Mouse (Mus musculus) lung, embryonic 14.5 days (tissue): Measurements from ENCODE around the gene E2f4. TPM values are rescaled to one million over a fixed set of nuclear protein-coding genes. Genes with fewer than 3 reads are reported as not detected.
A peak's percentile ranks its signal among the peaks of the same experiment; 100 is the strongest.

Experiments
- ATAC-seq: fragments of 200-750 bp; cut with Nextera tagmentation; 2 replicates; pipeline ENCODE4 v1.8.0; 2017; ENCODE audit warnings: mild to moderate bottlenecking, moderate TSS enrichment, moderate library complexity; ENCODE audit not compliant: insufficient read depth
- DNase-seq: peaks from one replicate; pipeline ENCODE4 v3.0.0-alpha.2; 2015
- H3K27ac ChIP-seq: fragments of 300-500 bp; sonication (generic); 2 replicates; pipeline ENCODE4 v1.5.1; 2014; ENCODE audit warnings: low read depth, mild to moderate bottlenecking, moderate library complexity
- H3K27me3 ChIP-seq: fragments of 300-500 bp; sonication (generic); 2 replicates; pipeline ENCODE4 v1.6.1; 2014; ENCODE audit warnings: low read length, control low read depth; ENCODE audit not compliant: insufficient read depth
- H3K36me3 ChIP-seq: fragments of 300-500 bp; sonication (generic); 2 replicates; pipeline ENCODE4 v1.6.1; 2014; ENCODE audit warnings: control low read depth; ENCODE audit not compliant: insufficient read depth
- H3K4me1 ChIP-seq: fragments of 300-500 bp; sonication (generic); 2 replicates; pipeline ENCODE4 v1.6.1; 2014; ENCODE audit warnings: antibody characterized with exemption, control low read depth; ENCODE audit not compliant: insufficient read depth
- H3K4me2 ChIP-seq: fragments of 300-500 bp; sonication (generic); 2 replicates; pipeline ENCODE4 v1.6.1; 2014; ENCODE audit warnings: mild to moderate bottlenecking
- H3K4me3 ChIP-seq: fragments of 300-500 bp; sonication (generic); 2 replicates; pipeline ENCODE4 v1.5.1; 2014; ENCODE audit warnings: low read depth, low read length
- H3K9ac ChIP-seq: fragments of 300-500 bp; sonication (generic); 2 replicates; pipeline ENCODE4 v1.6.1; 2014
- H3K9me3 ChIP-seq: fragments of 300-500 bp; sonication (generic); 2 replicates; pipeline ENCODE4 v1.6.1; 2016; ENCODE audit warnings: low read depth, low read length, control low read depth
- CTCF ChIP-seq: IDR thresholded peaks from 2 replicates; pipeline ENCODE4 v1.5.1; 2016; ENCODE audit warnings: antibody characterized with exemption, low read depth
- WGBS: fragments of 180-500 bp; shearing (Covaris S2); extraction: QIAGEN DNeasy Blood & Tissue Kit; methylation state at CpG from one replicate; pipeline ENCODE4 v1.1.7; 2014; 5-methylcytosine and 5-hydroxymethylcytosine counted together
- polyA plus RNA-seq: library from polyadenylated mRNA; unstranded; fragments of >200 nt; fragmentation: Nextera tagmentation; extraction: Ambion mirVana; gene quantifications from 2 replicates; pipeline ENCODE4 v1.2.1, GENCODE M21; 2014

E2f4 gene
- polyA plus RNA-seq, 1 experiment from 2014 or later, result 112 TPM

DNA sequence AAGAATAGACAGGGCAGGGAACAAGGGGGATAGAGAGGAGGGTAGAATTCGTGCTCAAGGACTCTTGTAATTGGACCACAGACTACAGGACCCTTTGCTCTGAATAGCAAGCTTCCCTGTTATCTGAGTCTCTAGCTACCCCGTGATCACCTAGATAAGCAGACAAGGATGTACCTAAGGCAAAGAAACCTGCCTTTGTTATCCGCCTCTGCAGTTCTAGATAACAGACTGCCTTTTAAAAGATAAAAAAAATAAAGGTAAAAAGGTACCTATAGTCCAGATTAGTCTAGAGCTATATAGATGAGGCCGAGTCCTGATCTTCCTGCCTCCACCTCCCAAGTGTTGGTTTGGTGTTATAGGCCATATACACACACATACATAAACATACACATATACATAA is 45.3 kb downstream of the E2f4 start:
- 57% methylated on average over 4 of the region's 4 CpGs for WGBS
- Histone ChIP-seq H3K4me3 (peak overlapping the region; percentile 10; the same call in 1 of the 2 replicates), H3K9ac (no peak overlapping the region; the same call in none of the 2 replicates), H3K36me3 (peaks cover 39% of the 10 kb centered on the region), H3K4me2 (peak overlapping the region; percentile 90), H3K27me3 (no peaks in the 10 kb centered on the region), H3K9me3 (no peaks in the 10 kb centered on the region), H3K4me1 (peaks cover 45% of the 10 kb centered on the region), H3K27ac (peak overlapping the region; percentile 96)
- no peak for DNase-seq
- TF ChIP-seq CTCF, result no peak
- no peak for ATAC-seq

GRCm38 (mm10) chr8:105343791-105344574 is 46.5 kb downstream of the E2f4 start:
- Histone ChIP-seq H3K9ac (peak overlapping the region; percentile 83), H3K4me3 (peak overlapping the region; percentile 84), H3K4me2 (peak overlapping the region; percentile 90), H3K27me3 (no peaks in the 10 kb centered on the region), H3K27ac (peak overlapping the region; percentile 96), H3K4me1 (peaks cover 45% of the 10 kb centered on the region), H3K36me3 (peaks cover 27% of the 10 kb centered on the region), H3K9me3 (no peaks in the 10 kb centered on the region)
- peak; percentile 75 for DNase-seq
- no peak for ATAC-seq
- 26% methylated on average over 8 of the region's 8 CpGs for WGBS
- TF ChIP-seq CTCF, result no peak

GRCm38 (mm10) chr8:105345061-105345975 is 47.9 kb downstream of the E2f4 start:
- peak overlapping the region; percentile 84 for H3K4me3 ChIP-seq
- DNase-seq (peak; percentile 51), ATAC-seq (no peak)
- H3K36me3 ChIP-seq, result peaks cover 18% of the 10 kb centered on the region
- no peak for TF ChIP-seq CTCF
- peak overlapping the region; percentile 83 for H3K9ac ChIP-seq
- peak overlapping the region; percentile 90 for H3K4me2 ChIP-seq
- H3K27me3 ChIP-seq, result peaks cover 4% of the 10 kb centered on the region; the same call in 1 of the 2 replicates
- H3K4me1 ChIP-seq, result peaks cover 39% of the 10 kb centered on the region
- H3K9me3 ChIP-seq, result no peaks in the 10 kb centered on the region
- peak overlapping the region; percentile 96 for H3K27ac ChIP-seq
- WGBS, result 29% methylated on average over 7 of the region's 7 CpGs

DNA sequence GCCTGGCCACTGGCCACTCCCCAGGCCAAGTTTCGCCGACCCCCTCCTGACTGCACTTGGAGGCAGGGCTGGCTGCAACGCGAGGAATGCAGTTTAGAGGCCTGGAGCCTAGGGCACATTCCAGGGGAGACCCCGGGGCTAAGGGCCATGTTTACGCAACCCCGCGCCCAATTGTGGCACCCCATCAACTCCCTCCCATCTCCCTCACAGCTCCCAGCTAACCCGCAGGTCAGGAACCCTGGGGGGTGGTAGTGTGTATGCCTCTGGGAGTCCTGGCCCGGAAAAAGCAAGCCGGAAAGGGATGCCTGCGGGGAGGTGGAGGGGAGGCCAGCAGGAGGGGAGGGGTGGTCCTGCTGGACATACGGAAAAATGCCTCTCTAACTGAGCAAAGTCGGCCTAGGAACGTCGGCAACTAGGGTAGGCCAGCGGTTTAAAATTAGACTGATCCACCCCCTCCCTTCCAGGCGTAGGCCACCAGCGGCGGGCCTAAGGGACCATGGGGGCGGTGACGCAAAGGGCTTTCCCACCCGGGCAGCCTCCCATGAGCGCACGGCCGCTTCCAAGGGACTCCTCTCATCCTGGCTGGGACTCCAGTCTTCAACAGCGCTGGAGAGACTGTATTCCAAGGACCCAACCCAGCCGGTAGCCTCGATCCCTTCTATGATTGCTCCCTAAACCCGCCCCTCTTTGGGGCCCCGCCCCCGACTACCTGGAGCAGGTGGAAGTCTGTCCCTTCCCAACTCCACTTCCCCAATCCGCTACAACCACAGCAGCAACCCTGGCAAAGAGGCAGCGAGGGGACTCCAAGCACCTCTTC is 49.4 kb downstream of the E2f4 start:
- Histone ChIP-seq H3K27ac (peak overlapping the region; percentile 96), H3K27me3 (peaks cover 4% of the 10 kb centered on the region; the same call in 1 of the 2 replicates), H3K4me2 (peak overlapping the region; percentile 90), H3K36me3 (peaks cover 18% of the 10 kb centered on the region), H3K9me3 (no peaks in the 10 kb centered on the region), H3K4me1 (peaks cover 31% of the 10 kb centered on the region), H3K4me3 (peak overlapping the region; percentile 84), H3K9ac (peak overlapping the region; percentile 83)
- peak; percentile 25 for ATAC-seq
- peak; percentile 85 for DNase-seq
- TF ChIP-seq CTCF, result no peak
- WGBS, result 0% methylated on average over 34 of the region's 34 CpGs

DNA sequence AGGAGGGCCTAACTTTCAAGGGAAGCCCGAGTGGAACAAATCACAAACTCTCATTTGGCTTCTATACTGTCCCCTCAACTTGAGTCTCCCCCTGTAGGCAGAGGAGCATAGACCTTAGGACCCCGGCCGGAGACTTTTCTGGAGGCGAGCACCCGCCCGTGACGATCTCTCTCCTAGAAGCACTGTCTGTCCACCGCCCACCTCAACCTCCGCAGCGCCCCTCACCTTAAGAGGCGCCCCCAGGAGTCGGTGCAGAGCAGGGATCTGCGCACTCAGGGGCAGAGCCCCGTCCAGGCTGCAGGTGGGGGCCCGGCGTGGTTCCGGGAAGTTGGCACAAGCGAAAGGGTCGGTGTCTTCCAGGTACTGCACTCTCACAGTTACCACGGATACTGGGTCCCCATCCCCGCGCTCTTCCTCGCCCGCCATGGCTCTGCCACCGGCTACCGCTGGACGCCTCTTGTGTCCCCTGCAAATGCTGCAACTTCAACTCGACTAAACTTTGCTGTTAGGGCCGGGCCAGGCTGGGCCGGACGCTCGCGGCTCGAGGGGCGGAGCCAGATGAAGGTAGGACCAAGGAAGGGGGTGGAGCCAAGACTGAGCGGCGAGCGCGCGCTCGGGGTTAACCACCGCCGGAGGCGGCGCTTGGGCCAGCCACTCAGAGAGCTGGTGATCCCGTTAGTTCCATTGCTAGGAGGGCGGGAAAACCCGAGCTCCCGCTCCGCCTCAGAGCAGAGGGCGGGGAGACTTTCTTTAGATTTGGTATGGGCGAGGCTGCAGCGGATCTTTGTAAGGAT is 50.2 kb downstream of the E2f4 start, which contains the start of gene Fhod1:
TSS of gene Fhod1 (minus strand) at position 526 of the 794 bp plus-strand sequence.
- TF ChIP-seq CTCF, result peak; percentile 31
- H3K36me3 ChIP-seq, result peaks cover 18% of the 10 kb centered on the region
- H3K9me3 ChIP-seq, result no peaks in the 10 kb centered on the region
- H3K27me3 ChIP-seq, result peaks cover 4% of the 10 kb centered on the region; the same call in 1 of the 2 replicates
- under 1% methylated on average over 53 of the region's 53 CpGs for WGBS
- H3K4me1 ChIP-seq, result peaks cover 29% of the 10 kb centered on the region
- DNase-seq (peak; percentile 100), ATAC-seq (peak; percentile 86)
- H3K4me2 ChIP-seq, result peak within 1 kb of the TSS; percentile 90
- peak within 1 kb of the TSS; percentile 83 for H3K9ac ChIP-seq
- peak within 1 kb of the TSS; percentile 96 for H3K27ac ChIP-seq
- peak within 1 kb of the TSS; percentile 84 for H3K4me3 ChIP-seq
